Mouse (Mus musculus): ENCODE measurements around the gene Msrb1.

- TF ChIP-seq CTCF (IDR thresholded peaks at IDR 0.05; ENCODE audit: low read depth) (no peak), EP300 (IDR thresholded peaks at IDR 0.05; ENCODE audit: low read depth) (no peak)
Observed at GRCm38 (mm10) chr17:24743896-24744295, 7.5 kb downstream of the Msrb1 start.
